Mouse (Mus musculus): ENCODE data around the gene Lrpprc.

The Lrpprc gene

DNA sequence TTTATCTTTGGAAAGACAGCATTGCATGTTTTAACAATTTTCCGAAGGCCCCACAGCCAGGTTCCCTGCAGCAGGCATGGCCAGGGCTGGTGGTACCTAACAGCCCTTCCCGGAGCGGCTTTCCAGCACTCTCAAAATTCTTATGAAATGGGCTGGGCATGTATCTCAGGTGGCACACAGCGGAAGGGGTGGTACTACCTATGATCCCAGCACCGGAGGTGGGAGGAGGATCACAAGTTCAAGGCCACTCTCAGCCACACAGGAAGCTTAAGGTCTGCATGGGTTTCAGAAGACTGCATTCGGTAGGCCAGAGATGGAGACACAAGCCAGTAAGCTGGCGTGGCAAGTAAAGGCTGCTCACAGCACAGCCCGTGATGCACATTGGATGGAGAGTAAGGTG lies 31.6 kb downstream of the Lrpprc start:
- no peak for DNase-seq (ENCODE audit: low spot score)

- DNase-seq (ENCODE audit: low spot score) = no peak
These were observed 32.2 kb downstream of the Lrpprc start for GRCm38 (mm10) chr17:84758374-84758773.

- no peak for DNase-seq (ENCODE audit: low spot score)
These were observed 34.5 kb downstream of the Lrpprc start for GRCm38 (mm10) chr17:84756090-84756489.

GRCm38 (mm10) chr17:84753489-84753888 lies 37.1 kb downstream of the Lrpprc start:
- no peak for DNase-seq (ENCODE audit: low spot score)

DNA sequence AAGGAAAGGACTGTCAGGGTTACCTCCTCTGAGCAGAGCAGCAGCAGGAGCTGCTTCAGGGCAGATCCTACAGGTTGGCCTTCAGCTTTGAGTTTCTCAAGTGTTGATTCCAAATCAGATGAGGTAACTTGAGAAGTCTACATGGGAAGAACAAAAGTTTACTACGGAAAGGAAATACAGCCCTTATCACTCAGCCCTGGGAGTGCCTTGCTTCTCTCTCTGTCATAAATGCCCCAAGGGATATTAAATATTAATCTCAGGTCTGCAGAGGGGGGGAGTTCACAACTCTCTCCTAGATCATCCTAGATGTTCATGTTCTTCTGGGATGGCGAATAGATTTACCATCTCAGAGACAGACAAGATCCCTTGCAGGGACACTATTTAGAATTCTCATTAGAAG lies 38.3 kb downstream of the Lrpprc start:
- DNase-seq (ENCODE audit: low spot score) = no peak

DNA sequence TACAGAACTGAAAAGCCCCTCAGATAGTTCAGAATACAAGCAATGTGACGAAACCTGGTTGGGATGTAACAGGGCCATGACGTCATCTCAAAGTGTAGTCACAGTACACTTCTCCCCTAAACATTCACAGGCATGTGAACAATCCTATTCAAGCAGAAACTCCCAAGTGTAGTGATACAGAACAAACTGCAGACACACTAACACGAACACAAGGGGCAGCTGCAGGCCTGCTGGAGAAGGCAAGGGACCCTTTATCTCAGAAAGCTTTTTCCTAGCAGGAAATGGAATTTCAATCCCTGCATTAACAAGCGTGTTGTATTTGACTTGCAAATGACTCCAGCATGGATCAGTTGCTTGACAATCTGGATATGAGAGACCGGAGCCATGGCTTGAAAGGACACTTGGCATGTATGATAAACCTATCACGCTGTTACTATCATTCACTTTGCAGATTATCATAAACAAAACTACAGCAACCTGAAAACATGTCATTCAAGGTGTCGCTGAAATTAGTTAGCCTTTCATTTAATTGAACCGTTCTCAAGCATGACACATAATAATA lies 38.9 kb downstream of the Lrpprc start:
- no peak for DNase-seq (ENCODE audit: low spot score)

DNA sequence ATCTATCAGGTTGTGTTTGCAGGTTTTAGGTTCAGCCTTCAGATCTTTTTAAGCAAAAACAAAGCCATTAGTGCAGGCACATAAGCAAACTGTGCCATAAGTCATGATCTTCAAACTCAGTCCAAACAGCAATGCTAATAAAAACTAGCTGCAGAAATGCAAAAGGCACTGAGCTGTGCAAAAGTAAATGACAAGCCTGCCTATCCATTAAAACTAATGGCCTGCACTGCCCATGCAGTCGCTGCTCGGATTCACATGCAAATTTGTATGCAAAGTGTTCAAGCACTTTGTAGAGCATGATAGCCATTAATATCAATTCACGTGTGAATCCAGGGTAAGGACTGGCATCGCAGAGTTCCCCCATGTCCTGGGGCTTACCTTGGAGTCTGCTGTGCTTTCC lies 40.5 kb downstream of the Lrpprc start:
- no peak for DNase-seq (ENCODE audit: low spot score)

DNA sequence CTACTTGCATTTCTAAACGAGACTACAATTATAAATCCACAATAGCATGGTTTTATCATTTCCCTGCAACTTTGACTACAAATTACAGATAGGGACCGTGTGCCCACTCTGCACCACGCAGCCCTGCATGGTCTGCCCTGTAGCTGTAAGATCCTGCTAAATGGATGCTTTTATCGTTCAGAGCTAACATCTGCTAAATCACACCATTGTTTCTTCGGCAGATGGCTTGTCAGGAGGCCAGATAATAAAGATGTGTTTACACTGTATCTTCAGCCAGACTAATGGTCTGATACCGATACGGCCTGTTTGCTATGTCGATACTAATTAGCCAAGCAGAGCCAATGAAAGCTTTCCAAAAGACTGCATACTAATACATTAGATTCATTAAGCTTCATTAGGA lies 41.3 kb downstream of the Lrpprc start:
- DNase-seq (ENCODE audit: low spot score) = peak; percentile 53

DNA sequence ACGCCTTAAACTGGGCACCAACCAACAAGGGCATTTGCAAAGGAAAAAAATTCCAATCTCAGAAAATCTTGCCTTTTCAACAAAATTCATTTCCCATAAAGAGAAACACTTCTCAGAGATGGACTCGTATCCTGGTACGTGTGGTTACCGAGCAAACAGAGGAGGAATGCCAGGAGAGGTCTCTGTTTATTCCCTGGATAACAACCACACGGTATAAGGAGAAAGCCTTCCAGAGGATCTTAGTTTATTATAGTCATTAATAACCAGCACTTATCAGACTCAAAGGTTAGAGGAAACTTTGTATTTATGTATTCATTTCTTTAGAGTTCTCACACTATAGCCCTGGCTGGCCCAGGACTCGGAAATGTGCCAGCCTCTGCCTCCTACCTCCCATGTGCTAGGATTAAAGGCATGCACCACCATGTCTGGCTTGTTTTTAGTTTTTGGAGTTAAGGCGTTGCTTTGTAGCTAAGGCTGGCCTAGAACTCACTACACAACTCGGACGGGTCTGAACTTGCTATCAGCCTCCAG lies 42.4 kb downstream of the Lrpprc start:
- no peak for DNase-seq (ENCODE audit: low spot score)

DNA sequence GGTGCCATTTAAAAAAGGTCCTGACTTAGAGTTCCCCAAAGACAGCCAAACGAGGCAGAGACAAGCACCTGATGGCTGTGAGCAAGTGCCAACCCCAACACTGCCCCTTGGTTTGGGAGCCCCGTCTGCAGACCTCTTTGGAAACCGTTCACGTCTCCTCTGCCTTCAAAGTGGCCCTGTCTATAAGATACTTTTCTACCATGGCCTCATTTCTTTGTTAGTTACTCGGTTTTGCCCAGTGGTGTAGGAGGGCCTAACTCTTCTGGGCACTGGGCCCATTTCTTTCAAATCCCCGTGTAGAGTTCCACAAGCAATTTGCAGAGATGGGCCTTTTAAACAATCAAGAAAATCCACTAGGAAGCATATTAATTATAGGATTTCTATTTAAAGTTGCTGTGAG lies 43.4 kb downstream of the Lrpprc start:
- no peak for DNase-seq (ENCODE audit: low spot score)

- DNase-seq (ENCODE audit: low spot score) = no peak
These were observed 45.6 kb downstream of the Lrpprc start for GRCm38 (mm10) chr17:84745001-84745400.

GRCm38 (mm10) chr17:84744256-84744655 lies 46.3 kb downstream of the Lrpprc start:
- no peak for DNase-seq (ENCODE audit: low spot score)

GRCm38 (mm10) chr17:84738073-84738797 lies 52.4 kb downstream of the Lrpprc start:
- DNase-seq (ENCODE audit: low spot score) = no peak

DNA sequence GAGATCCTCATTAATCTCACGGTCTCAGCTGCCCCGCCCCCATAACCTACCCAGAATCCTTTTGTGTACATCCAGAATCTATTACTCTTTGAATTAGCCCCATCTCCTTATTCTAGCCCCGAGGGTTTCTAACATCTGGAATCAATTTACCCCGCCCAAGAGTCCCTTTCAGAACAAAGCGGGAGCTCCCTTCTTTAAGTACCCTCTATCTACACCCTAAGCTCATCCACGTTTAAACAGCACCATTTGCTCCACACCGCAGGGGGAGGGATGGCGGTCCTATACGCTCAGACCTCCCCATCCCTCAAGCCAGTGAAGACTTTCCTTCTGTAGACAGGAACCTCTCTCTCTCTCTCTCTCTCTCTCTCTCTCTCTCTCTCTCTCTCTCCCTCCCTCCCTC lies 53.9 kb downstream of the Lrpprc start:
- no peak for DNase-seq (ENCODE audit: low spot score)

DNA sequence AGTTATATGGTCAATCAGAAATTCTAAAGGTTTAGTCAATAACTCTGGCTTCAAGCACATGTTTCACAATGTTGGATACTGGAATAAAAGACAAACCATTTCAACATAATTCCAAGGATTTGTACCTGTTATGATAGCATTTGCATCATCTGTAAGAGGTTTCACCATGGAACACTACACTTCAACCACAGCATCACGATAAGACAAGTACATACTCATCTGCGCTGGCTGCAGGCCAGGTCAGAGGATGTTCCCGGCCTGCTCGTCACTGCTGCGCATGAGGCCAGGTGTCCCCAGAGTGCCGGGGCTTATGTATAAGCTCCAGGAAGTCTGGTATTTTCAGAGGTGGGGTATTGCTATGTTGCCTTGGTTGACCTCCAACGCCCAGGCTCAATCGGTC lies 58.0 kb downstream of the Lrpprc start:
- DNase-seq (ENCODE audit: low spot score) = no peak

DNA sequence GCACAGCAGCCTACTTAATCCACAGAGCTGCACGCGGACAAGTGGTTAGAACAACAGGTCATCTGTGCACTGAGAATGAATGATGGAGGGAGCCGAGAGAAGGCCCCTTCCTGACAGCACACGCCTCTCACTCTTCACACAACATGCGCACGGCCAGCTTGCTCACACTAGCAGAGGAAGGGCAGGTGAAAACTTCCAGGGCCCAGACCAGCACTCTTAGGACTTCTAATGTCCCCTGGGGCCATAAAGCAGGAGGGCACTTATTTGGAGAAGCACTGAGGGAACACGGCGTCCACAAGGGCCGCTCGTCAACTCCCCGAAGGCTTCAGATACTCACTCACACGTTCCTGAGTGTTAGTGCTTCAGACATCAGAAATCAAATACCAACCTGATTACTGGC lies 59.2 kb downstream of the Lrpprc start:
- no peak for DNase-seq (ENCODE audit: low spot score)

DNA sequence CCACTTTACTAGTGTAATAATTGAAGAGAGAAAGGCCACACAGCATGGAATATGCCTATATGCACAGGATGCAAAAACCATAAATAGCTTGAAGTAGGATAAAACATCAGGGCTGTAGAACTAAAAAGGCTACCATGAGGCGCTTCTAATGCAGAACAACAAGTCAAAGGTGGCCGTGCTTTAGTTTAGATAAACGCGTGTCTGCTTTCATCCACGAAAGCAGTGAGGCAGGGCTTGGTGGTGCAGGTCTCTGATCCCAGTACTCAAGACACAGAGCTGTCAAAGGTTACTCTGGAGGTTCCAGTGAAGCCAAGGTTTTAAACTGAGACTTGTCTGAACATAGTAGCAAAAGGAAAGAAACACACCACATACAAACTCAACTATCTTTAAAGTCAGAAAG lies 61.4 kb downstream of the Lrpprc start:
- DNase-seq (ENCODE audit: low spot score) = no peak

- no peak for DNase-seq (ENCODE audit: low spot score)
These were observed 62.2 kb downstream of the Lrpprc start for GRCm38 (mm10) chr17:84728201-84728911.

DNA sequence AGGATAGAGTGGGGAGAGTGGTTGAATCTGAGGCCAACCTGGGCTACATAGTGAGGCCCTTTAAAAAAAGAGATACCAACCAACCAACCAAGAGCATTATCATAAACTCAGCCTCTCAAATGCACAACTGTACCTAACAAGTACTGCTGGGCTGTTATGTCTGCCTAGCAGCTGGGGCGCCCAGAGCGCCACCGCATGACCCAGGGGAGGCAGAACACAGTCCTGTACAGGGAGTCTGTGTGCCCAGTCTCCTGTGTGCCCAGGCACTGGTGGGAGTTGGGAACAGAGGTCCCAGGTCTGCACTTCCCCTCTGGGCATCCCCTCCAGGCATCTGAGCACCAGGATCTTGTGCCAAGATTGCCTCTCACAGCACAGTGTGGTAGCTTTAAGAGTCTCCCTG lies 65.4 kb downstream of the Lrpprc start:
- DNase-seq (ENCODE audit: low spot score) = no peak

DNA sequence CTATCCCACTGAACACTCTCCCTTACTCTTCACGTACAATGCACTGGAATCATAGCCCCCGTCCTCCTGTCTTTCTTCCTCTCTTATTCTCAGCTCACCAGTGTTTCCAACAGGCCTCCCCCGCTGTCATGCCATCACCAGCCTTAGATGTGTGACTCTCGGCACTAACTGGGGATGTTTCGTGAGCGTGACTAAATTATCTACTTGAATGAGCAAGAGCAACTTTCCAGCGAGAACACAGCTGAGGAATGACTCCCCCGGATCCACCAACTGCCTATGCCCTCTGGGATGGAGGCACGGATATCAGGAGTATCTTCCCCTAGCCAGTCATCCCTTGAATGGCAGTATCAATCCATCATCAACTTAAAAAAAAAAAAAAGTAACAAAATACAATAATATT lies 66.6 kb downstream of the Lrpprc start:
- DNase-seq (ENCODE audit: low spot score) = no peak

GRCm38 (mm10) chr17:84719105-84719504 lies 71.5 kb downstream of the Lrpprc start:
- no peak for DNase-seq (ENCODE audit: low spot score)

DNA sequence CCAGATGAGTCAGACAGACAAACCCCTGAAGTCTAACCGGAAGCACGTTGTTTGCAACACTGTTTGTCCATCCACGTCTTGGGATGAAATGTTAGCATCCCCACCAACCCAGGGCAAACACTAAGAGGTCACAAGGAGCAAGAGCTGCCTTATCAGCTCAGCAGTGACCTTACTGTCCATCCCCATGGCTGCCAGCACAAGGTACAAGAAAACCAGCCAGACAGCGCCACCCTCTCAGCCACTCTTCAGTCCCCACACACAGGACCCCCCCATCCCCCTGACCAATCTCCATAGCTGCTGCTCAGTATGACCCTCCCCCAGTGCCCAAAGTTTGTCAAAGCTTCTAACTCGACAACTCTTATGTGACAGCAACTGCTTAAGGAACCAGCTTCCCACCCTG lies 73.2 kb downstream of the Lrpprc start:
- DNase-seq (ENCODE audit: low spot score) = no peak

- no peak for DNase-seq (ENCODE audit: low spot score)
These were observed 74.2 kb downstream of the Lrpprc start for GRCm38 (mm10) chr17:84716252-84716872.

Data from layer of hippocampus, adult 9-10 months (tissue).